Mouse (Mus musculus): ENCODE data around the gene Cct3. TPM values are rescaled to one million over a fixed set of nuclear protein-coding genes. Genes with fewer than 3 reads are reported as not detected.
"Not testable (repeated sequence)": the region's sequence is repeated elsewhere in the genome, so short reads cannot be mapped to it uniquely, and the experiment has no call there.

The Cct3 gene
- total RNA-seq, 2 experiments from 2014 or later = 165 to 187 TPM

- DNase-seq = no peak
These were observed 62.7 kb downstream of the Cct3 start for GRCm38 (mm10) chr3:88359584-88359983.

GRCm38 (mm10) chr3:88359989-88360388 lies 63.1 kb downstream of the Cct3 start:
- intact Hi-C loops (cut with DNase I) = no loop called here
- DNase-seq = no peak

More at GRCm38 (mm10) chr3:88359584-88359983, 62.7 kb downstream of the Cct3 start:
- intact Hi-C loops (cut with DNase I) = no loop called here

GRCm38 (mm10) chr3:88361096-88361495 lies 64.2 kb downstream of the Cct3 start:
- intact Hi-C loops (cut with DNase I) = no loop called here
- no peak for DNase-seq

GRCm38 (mm10) chr3:88361612-88362313 lies 64.8 kb downstream of the Cct3 start:
- DNase-seq = no peak
- intact Hi-C loops (cut with DNase I) = no loop called here

- peak in 1 of 2 experiments; percentile 21 for DNase-seq
- intact Hi-C loops (cut with DNase I) = no loop called here
These were observed 66.8 kb downstream of the Cct3 start for GRCm38 (mm10) chr3:88363700-88364099.

GRCm38 (mm10) chr3:88364337-88364736 lies 67.4 kb downstream of the Cct3 start, which contains the start of gene Paqr6:
Paqr6 (plus strand) TSS chr3:88364584.
- intact Hi-C loops (cut with DNase I) = no loop called here
- peak; percentile 59 to 82 for DNase-seq

- no peak for DNase-seq
- intact Hi-C loops (cut with DNase I) = no loop called here
These were observed 68.9 kb downstream of the Cct3 start for GRCm38 (mm10) chr3:88365705-88366361.

- peak in 1 of 2 experiments; percentile 53 for DNase-seq
- intact Hi-C loops (cut with DNase I) = not testable (repeated sequence)
These were observed 70.0 kb downstream of the Cct3 start for GRCm38 (mm10) chr3:88366830-88367428.

GRCm38 (mm10) chr3:88367517-88367916 lies 70.6 kb downstream of the Cct3 start:
- intact Hi-C loops (cut with DNase I); DNase-seq: not testable (repeated sequence)

GRCm38 (mm10) chr3:88368511-88368910 lies 71.6 kb downstream of the Cct3 start:
- peak in 1 of 2 experiments; percentile 27 for DNase-seq
- intact Hi-C loops (cut with DNase I) = not testable (repeated sequence)

Other genes with a start within 250 kb of the Cct3 start
- gene Naxe, start 238.6 kb upstream of the Cct3 start, total RNA-seq (2021) = 10 to 100 TPM; 61.0 to 61.1 TPM
- not detected for gene Ttc24, start 218.8 kb upstream of the Cct3 start, total RNA-seq (2021)
- gene Iqgap3, start 215.1 kb upstream of the Cct3 start, total RNA-seq (2021) = 1 to 10 TPM; 3.8 to 7.2 TPM
- gene Mef2d, start 154.7 kb upstream of the Cct3 start, total RNA-seq (2021) = 100 to 1,000 TPM; 128 to 130 TPM
- gene Rhbg, start 42.4 kb upstream of the Cct3 start, total RNA-seq (2021) = not detected
- under 1 TPM in 1 of 2 experiments, not detected in 1; 0.24 TPM for gene Gm38392, start 9.9 kb upstream of the Cct3 start, total RNA-seq (2021)
- 1 to 10 TPM; 4.2 to 4.3 TPM for gene Tsacc, start 117 bp upstream of the Cct3 start, total RNA-seq (2021)
- 10 to 100 TPM; 90.8 to 98.8 TPM for gene Glmp, start 27.9 kb downstream of the Cct3 start, total RNA-seq (2021)
- gene Tmem79, start 39.0 kb downstream of the Cct3 start, total RNA-seq (2021) = 1 to 10 TPM; 1.6 TPM
- gene Smg5, start 39.1 kb downstream of the Cct3 start, total RNA-seq (2021) = 10 to 100 TPM; 41.5 to 44.3 TPM
- under 1 TPM; 0.22 to 0.67 TPM for gene Paqr6, start 67.5 kb downstream of the Cct3 start, total RNA-seq (2021)
- gene Bglap3, start 75.6 kb downstream of the Cct3 start, total RNA-seq (2021) = not detected
- gene Bglap2, start 81.6 kb downstream of the Cct3 start, total RNA-seq (2021) = not detected
- not detected for gene Bglap, start 87.3 kb downstream of the Cct3 start, total RNA-seq (2021)
- 10 to 100 TPM; 23.9 to 25.0 TPM for gene Pmf1, start 113.2 kb downstream of the Cct3 start, total RNA-seq (2021)
- 10 to 100 TPM; 13.1 to 14.2 TPM for gene Slc25a44, start 128.0 kb downstream of the Cct3 start, total RNA-seq (2021)
- gene Sema4a, start 164.1 kb downstream of the Cct3 start, total RNA-seq (2021) = 1 to 10 TPM; 2.3 to 2.6 TPM
- gene Lmna, start 212.8 kb downstream of the Cct3 start, total RNA-seq (2021) = 100 to 1,000 TPM; 128 TPM
- 1 to 10 TPM in 1 of 2 experiments, under 1 TPM in 1; 0.81 to 2.0 TPM for gene Mex3a, start 235.3 kb downstream of the Cct3 start, total RNA-seq (2021)

Data from heart, postnatal 14 days (tissue).